ENCODE assay signal across 8 mouse cellular contexts in the genomic region with DNA sequence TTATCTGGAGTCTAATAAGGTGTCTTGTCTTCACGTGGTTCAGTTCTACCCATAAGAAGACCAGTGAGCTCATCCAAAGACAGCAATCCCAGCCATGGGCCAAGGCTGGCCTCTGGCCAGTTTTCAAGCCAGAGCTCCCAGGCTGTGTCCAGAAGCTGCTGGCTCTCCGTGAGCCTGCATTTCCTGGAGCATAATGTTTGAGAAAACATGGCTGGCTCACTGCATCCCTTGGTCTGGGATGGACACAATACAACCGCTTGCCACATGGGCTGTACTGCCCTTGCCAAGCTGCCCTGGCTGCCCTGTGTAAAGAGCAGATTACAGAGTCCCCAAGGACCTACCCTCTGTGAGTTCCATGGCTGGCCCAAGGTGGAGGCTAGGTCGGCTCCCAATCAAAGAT.
DNase-seq lines count a peak whose midpoint lies in the region; ATAC-seq lines count a peak whose summit lies in the region.

No protein-coding gene starts in this region.

- 0 out of 2 replicates have a peak, but pooled peaks have one; percentile 25 for ATAC-seq in frontal cortex, adult (ENCODE audit: low TSS enrichment)

- DNase-seq in frontal cortex, postnatal 25 days (ENCODE audit: low spot score in 2 of 2), result no peak
- DNase-seq in adipocyte (ENCODE audit: low spot score) (peak; percentile 96), liver (no peak)
- peak; percentile 81 for DNase-seq in gastrocnemius, postnatal 10 days
- peak; percentile 78 for DNase-seq in kidney, postnatal 10 days
- peak; percentile 73 for DNase-seq in testis, postnatal 10 days (ENCODE audit: low spot score)
- DNase-seq in B cell, adult 2 months, result no peak

Comparison
In these comparisons a context has a peak if more than half of its experiments do, and no peak if none do; other contexts are left out.
1. DNase-seq: peak in adipocyte (single experiment), gastrocnemius, postnatal 10 days (single experiment), kidney, postnatal 10 days (single experiment) and testis, postnatal 10 days (single experiment); none in frontal cortex, postnatal 25 days (0 of 2), B cell, adult 2 months (0 of 2) and liver (single experiment).